Mouse (Mus musculus) spleen, adult 2 months (tissue): ENCODE measurements at regions not wholly inside any gene's neighbourhood (a gene's known extent, or its start where the extent isn't known, plus 50 kb on each side); places are given as distances from the start of the nearest gene placed in this dataset.

Source experiments
- CTCF ChIP-seq: fragments of 200-500 bp; IDR thresholded peaks from 2 replicates; pipeline ENCODE4 v1.5.1; 2011; ENCODE audit warnings: mild to moderate bottlenecking, inconsistent platforms; ENCODE audit not compliant: insufficient read depth, insufficient read length, insufficient replicate concordance; ENCODE audit errors: extremely low read depth
- POLR2A ChIP-seq: fragments of 200-500 bp; IDR thresholded peaks from 2 replicates; pipeline ENCODE4 v1.6.1; 2011; ENCODE audit warnings: low read depth, low read length, inconsistent platforms

DNA sequence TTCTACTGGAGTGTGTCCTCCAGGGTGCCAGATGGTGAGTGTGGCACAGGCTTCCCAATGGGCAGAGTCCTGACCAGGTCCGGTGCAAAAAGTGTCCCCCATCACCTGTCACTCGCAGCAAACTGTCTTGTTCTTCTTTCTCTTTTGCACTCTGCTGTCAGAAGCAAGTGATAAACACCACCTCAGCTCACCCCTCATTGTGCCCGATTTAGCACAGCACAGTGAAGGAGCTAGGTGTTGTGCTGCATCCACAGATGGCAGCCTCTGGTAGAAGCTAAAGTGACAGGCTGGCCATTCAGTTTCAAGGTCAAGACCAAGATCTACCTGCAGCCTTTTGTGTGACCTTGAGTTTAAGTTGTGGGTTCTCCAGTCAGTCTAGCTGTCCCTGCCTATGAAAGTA is 211.8 kb downstream of the Sipa1l2 start:
- no peak for TF ChIP-seq POLR2A
- TF ChIP-seq CTCF = no peak
